ENCODE assay signal across 21 mouse cellular contexts in the genomic region with DNA sequence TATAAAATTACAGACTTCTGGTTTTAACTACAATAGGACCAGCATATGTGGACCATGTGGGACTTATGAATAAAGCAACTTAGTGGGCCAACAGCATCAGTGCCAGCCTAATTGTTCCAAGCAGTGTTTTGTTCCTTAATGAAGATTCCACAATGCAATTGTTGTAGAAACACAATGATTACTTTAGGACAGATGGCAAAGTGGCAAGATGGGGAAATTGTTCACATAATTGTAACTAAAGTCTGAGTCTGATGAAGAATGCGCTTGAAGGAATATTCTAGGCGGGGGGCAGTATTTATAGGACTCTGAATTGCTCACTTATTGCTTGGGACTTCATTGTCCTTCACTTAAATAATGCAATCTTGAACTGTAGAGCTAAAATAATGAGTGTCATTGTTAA.
DNase-seq lines count a peak whose midpoint lies in the region; ATAC-seq and TF ChIP-seq lines count a peak whose summit lies in the region.
"Had no signal": no experiment of that assay in that cellular context is flagged by ENCODE, and none has a peak within 500 bp of the region (broad histone marks: within the 10 kb centered on the region; RNA-seq: fewer than 3 reads in every experiment).

No protein-coding gene starts in this region.

- H3K4me2 ChIP-seq in hindbrain, postnatal 0 days (ENCODE audit: low read depth, low read length): no peak overlapping the region
- H3K4me2 ChIP-seq in hindbrain, embryonic 11.5 days (replicated peaks; ENCODE audit: low read depth, low read length): no peak overlapping the region
- H3K4me2 ChIP-seq in liver, embryonic 11.5 days: no peak overlapping the region
- H3K4me2 ChIP-seq: embryonic facial prominence, embryonic 13.5 days; forebrain, embryonic 13.5 days; forebrain, embryonic 15.5 days had no signal

- TF ChIP-seq CTCF in hindbrain, postnatal 0 days (IDR thresholded peaks at IDR 0.05; ENCODE audit: low read depth): no peak
- TF ChIP-seq CTCF in brain, embryonic 14.5 days (IDR thresholded peaks at IDR 0.05; ENCODE audit: borderline replicate concordance, extremely low read depth, insufficient read depth, insufficient read length): no peak

- no peak for ATAC-seq in hindbrain, postnatal 0 days
- ATAC-seq in hindbrain, embryonic 11.5 days (ENCODE audit: low FRiP score): no peak
- no peak for ATAC-seq in liver, embryonic 11.5 days (replicated peaks; ENCODE audit: low FRiP score)
- ATAC-seq in megakaryocyte progenitor cell, adult 5-6 weeks (replicated peaks; ENCODE audit: poor library complexity): no peak
- ATAC-seq: activated CD4-positive, CD25-positive, alpha-beta regulatory T cell, adult 4 months; forebrain, embryonic 13.5 days; forebrain, embryonic 15.5 days; forebrain, postnatal 0 days; Patski had no signal

- DNase-seq in hindbrain, postnatal 0 days (ENCODE audit: low spot score): peak; percentile 3
- DNase-seq in hindbrain, embryonic 11.5 days (ENCODE audit: low spot score): no peak
- DNase-seq in brain, embryonic 14.5 days (ENCODE audit: low read depth): peak; percentile 7
- DNase-seq in retina, postnatal 1 day: peak; percentile 94
- no peak for DNase-seq in liver, embryonic 11.5 days (ENCODE audit: low spot score)
- DNase-seq in urinary bladder, postnatal 4 days (ENCODE audit: low spot score in 2 of 2): no peak
- DNase-seq: adrenal gland, adult 2 months; adrenal gland, postnatal 10 days; adrenal gland, postnatal 25 days; cerebellum, adult 11-12 months; cerebellum, adult 2 months; cerebellum, adult 9-10 months; cerebellum, postnatal 10 days; cerebellum, postnatal 25 days; forebrain, postnatal 0 days had no signal

- no peaks in the 10 kb centered on the region for H3K27me3 ChIP-seq in hindbrain, postnatal 0 days (ENCODE audit: insufficient read depth, low read length)
- H3K27me3 ChIP-seq in hindbrain, embryonic 11.5 days (ENCODE audit: control insufficient read depth, insufficient read depth, low read length): no peaks in the 10 kb centered on the region
- H3K27me3 ChIP-seq in liver, embryonic 11.5 days (replicated peaks; ENCODE audit: control insufficient read depth, insufficient read depth, low read length): no peaks in the 10 kb centered on the region
- H3K27me3 ChIP-seq: embryonic facial prominence, embryonic 13.5 days; forebrain, embryonic 13.5 days; forebrain, embryonic 15.5 days; Patski had no signal

- H3K27ac ChIP-seq in hindbrain, postnatal 0 days: no peak overlapping the region
- H3K27ac ChIP-seq in hindbrain, embryonic 11.5 days (ENCODE audit: low read depth, low read length): no peak overlapping the region
- H3K27ac ChIP-seq in liver, embryonic 11.5 days (ENCODE audit: low read depth, low read length): no peak overlapping the region
- H3K27ac ChIP-seq: embryonic facial prominence, embryonic 13.5 days; forebrain, embryonic 13.5 days; forebrain, embryonic 15.5 days had no signal

- H3K4me3 ChIP-seq in hindbrain, postnatal 0 days (ENCODE audit: low read length): no peak overlapping the region
- H3K4me3 ChIP-seq in hindbrain, embryonic 11.5 days (ENCODE audit: low read depth, low read length): no peak overlapping the region
- H3K4me3 ChIP-seq in liver, embryonic 11.5 days (ENCODE audit: low read depth, low read length): no peak overlapping the region
- H3K4me3 ChIP-seq: embryonic facial prominence, embryonic 13.5 days; forebrain, embryonic 13.5 days; forebrain, embryonic 15.5 days had no signal

- no peaks in the 10 kb centered on the region for H3K36me3 ChIP-seq in hindbrain, postnatal 0 days (ENCODE audit: insufficient read depth, low read length)
- H3K36me3 ChIP-seq in hindbrain, embryonic 11.5 days (ENCODE audit: control insufficient read depth, insufficient read depth, low read length): no peaks in the 10 kb centered on the region
- no peaks in the 10 kb centered on the region for H3K36me3 ChIP-seq in liver, embryonic 11.5 days (ENCODE audit: control insufficient read depth, insufficient read depth, low read length)
- H3K36me3 ChIP-seq: embryonic facial prominence, embryonic 13.5 days; forebrain, embryonic 15.5 days had no signal

- no peaks in the 10 kb centered on the region for H3K4me1 ChIP-seq in hindbrain, postnatal 0 days (ENCODE audit: insufficient read depth, low read length)
- H3K4me1 ChIP-seq in hindbrain, embryonic 11.5 days (replicated peaks; ENCODE audit: control insufficient read depth, insufficient read depth, low read length): no peaks in the 10 kb centered on the region
- H3K4me1 ChIP-seq in liver, embryonic 11.5 days (replicated peaks; ENCODE audit: control insufficient read depth, insufficient read depth, low read length): no peaks in the 10 kb centered on the region
- H3K4me1 ChIP-seq: embryonic facial prominence, embryonic 13.5 days; forebrain, embryonic 13.5 days; forebrain, embryonic 15.5 days had no signal

- TF ChIP-seq POLR2A in brain, embryonic 14.5 days (IDR thresholded peaks at IDR 0.05; ENCODE audit: borderline replicate concordance, extremely low read depth, insufficient read depth, insufficient read length, poor library complexity, severe bottlenecking): no peak

- H3K9me3 ChIP-seq in hindbrain, postnatal 0 days (ENCODE audit: low read length): no peaks in the 10 kb centered on the region
- no peaks in the 10 kb centered on the region for H3K9me3 ChIP-seq in hindbrain, embryonic 11.5 days (ENCODE audit: control insufficient read depth, low read length)
- no peaks in the 10 kb centered on the region for H3K9me3 ChIP-seq in liver, embryonic 11.5 days (ENCODE audit: control insufficient read depth, low read length)
- H3K9me3 ChIP-seq: embryonic facial prominence, embryonic 13.5 days; forebrain, embryonic 13.5 days; forebrain, embryonic 15.5 days had no signal

- WGBS in hindbrain, postnatal 0 days: 73% methylated on average over 2 of the region's 2 CpGs
- 85% methylated on average over 2 of the region's 2 CpGs for WGBS in hindbrain, embryonic 11.5 days
- 75% methylated on average over 2 of the region's 2 CpGs for WGBS in liver, embryonic 11.5 days

- no peak overlapping the region for H3K9ac ChIP-seq in hindbrain, postnatal 0 days (replicated peaks; ENCODE audit: low read length)
- no peak overlapping the region for H3K9ac ChIP-seq in hindbrain, embryonic 11.5 days (ENCODE audit: low read depth, low read length)
- H3K9ac ChIP-seq in liver, embryonic 11.5 days (ENCODE audit: low read depth, low read length): no peak overlapping the region
- H3K9ac ChIP-seq: embryonic facial prominence, embryonic 13.5 days; forebrain, embryonic 13.5 days; forebrain, embryonic 15.5 days; forebrain, postnatal 0 days had no signal

Comparison
In these comparisons a context has a peak if more than half of its experiments do, and no peak if none do; other contexts are left out.
1. DNase-seq: peak in hindbrain, postnatal 0 days (single experiment), brain, embryonic 14.5 days (single experiment) and retina, postnatal 1 day (single experiment); none in hindbrain, embryonic 11.5 days (single experiment), liver, embryonic 11.5 days (single experiment) and urinary bladder, postnatal 4 days (0 of 2).